Mouse (Mus musculus): Measurements from ENCODE around the gene Tmco4.

Gene Tmco4

GRCm38 (mm10) chr4:139019413-139019812 lies 46.7 kb downstream of the Tmco4 start:
- DNase-seq (ENCODE audit: low read depth, low spot score), result no peak

DNA sequence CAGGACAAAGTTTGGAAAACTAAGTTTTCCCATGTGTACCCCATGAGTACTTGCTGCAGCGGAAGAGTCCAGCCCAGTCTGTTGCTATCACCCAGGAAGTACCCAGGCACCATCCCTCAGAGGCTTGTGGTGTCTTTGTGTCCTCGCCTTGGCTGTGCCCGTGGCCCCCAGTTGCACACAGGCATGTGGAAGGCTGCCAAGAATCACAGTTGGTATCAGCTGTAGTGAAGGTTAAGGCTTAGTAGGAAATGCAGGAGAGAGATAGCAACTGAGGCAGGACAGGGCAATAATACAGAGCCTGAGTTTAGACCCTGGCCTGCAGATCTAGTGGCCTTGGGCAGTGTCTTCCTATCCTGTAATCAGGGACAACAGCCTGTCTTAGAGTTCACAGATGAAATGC lies 47.7 kb downstream of the Tmco4 start:
- no peak for DNase-seq (ENCODE audit: low read depth, low spot score)

GRCm38 (mm10) chr4:139024379-139024778 lies 51.7 kb downstream of the Tmco4 start:
- DNase-seq (ENCODE audit: low read depth, low spot score), result no peak

DNA sequence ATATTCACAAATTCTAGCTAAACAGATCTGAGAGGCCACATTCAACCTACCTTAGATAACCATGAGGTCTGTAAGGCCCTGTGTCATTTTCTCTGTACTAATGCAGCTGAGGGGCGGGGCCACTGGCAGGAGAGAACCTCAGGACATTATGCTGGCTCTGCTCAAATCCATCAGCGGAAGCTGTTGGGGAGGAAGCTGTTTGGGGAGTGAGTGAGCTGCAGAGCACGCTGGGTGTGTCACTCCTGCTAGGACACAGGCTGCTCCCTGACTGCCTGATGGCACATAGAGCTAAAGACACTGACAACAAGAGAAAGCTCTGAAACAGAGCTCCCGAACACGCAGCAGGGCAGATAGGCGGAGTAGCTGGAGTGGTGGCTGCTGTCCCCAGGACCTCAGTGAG lies 58.0 kb downstream of the Tmco4 start:
- no peak for DNase-seq (ENCODE audit: low read depth, low spot score)

GRCm38 (mm10) chr4:139032521-139032920 lies 59.8 kb downstream of the Tmco4 start:
- no peak for DNase-seq (ENCODE audit: low read depth, low spot score)

DNA sequence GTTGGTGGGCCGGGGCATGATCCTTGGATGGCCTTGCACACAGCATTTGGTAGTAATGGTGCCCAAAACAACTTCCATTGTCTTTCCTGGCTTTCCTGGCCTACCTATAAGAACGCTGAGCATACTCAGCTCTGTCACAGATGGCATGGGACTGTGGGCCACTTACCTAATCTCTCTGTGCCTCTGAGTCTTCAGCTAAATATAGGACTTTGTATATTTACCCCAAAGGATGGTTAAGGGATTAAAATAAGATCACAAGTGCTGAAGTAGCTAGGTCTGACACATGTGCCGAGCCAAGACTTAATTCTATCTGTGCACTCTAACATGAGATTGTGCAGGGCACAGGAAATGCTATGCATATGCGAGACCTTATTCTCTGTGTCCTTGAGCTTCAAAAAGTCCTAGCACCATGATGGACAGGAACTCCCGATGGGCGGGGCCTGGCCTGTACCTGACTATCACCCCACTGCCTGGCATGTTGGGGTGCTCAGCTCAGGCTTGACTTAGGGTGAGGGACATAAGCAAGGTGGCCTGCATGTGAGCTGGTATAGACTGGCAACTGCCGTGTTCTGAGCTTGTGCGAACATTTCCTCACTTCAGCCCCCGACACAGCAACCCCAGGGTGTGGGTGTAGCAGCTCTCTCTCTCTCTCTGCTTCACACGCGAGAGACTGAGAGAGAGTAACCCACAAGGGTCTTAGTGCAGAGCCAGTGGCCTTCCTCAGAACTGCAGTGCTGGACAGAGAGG lies 60.7 kb downstream of the Tmco4 start:
- no peak for DNase-seq (ENCODE audit: low read depth, low spot score)

DNA sequence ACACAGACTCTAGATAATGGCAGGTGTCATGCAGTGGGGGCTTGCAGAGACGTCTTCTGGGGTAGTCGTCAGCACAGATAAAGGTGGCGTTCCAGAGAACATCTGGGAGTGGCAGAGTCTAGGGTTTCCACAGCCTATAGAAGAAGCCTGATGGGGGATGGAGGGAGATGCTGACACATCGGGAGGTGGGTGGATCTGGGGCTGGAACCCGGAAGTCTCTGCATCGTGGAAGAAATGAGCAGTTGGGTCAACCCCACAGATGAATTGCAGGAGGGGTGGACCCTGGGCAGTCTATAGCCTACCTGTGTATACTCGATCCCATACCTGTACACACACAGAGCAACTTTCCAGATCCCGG lies 61.3 kb downstream of the Tmco4 start:
- DNase-seq (ENCODE audit: low read depth, low spot score), result no peak

- DNase-seq (ENCODE audit: low read depth, low spot score), result no peak
These were observed 61.9 kb downstream of the Tmco4 start for GRCm38 (mm10) chr4:139034540-139034939.

- DNase-seq (ENCODE audit: low read depth, low spot score), result no peak
These were observed 62.3 kb downstream of the Tmco4 start for GRCm38 (mm10) chr4:139034942-139035341.

DNA sequence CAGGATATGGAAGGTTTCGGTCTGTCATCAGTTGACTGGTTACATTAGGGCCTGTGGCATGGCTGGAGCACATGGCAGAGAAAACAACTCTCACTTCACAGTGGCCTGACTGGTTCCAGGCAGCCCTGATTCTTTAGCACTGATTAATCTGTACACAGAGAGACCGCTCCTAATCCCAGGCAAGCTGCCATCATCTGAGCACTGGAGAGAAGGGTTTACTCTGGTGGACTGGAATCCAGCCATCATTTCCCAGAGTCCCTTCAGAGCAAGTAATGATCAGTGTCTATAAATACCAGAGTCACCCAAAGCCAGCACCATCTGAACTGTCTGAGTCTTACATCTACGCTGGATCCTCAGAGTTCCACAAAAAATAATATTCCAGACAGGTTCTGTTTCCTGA lies 63.1 kb downstream of the Tmco4 start:
- no peak for DNase-seq (ENCODE audit: low read depth, low spot score)

DNA sequence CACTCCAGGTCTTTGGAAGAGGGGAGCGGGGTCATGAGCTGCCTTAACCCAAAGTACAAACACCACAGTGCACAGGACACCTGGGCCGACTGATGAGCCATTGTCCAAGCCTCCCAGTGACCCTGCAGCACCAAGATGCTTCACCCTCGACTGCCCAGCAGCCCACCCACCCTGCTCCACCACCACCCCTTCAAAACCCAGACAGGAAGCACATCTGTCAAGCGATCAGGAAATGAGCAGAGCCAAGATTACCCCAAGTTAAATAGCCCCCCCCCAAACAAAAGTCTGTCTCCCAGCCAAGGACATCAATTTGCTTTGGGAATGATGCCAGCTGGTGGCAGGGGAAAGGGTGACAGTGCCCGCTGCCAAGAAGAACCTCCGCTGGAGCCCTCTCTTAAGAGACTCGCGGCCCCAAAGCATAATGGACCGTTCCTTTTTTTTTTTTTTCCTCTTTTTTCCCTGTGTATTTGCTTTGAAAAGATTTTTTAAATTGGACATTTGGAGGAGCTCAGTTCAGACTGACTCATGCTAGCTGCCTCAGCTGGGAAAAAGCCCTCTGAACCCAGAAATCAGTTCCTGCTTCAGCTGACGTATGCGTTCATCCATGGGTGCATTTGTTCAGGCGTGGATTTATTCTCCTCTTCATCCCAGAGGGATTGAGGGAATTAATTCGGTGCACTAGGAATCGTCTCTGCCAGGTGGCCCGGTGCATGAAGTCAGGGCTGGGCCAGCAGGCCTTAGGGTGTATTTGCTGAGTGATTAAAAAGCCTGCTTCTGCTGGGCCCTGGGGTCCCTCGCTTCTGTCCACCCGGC lies 65.3 kb downstream of the Tmco4 start:
- DNase-seq (ENCODE audit: low read depth, low spot score), result no peak

- no peak for DNase-seq (ENCODE audit: low read depth, low spot score)
These were observed 67.6 kb downstream of the Tmco4 start for GRCm38 (mm10) chr4:139040084-139040839.

DNA sequence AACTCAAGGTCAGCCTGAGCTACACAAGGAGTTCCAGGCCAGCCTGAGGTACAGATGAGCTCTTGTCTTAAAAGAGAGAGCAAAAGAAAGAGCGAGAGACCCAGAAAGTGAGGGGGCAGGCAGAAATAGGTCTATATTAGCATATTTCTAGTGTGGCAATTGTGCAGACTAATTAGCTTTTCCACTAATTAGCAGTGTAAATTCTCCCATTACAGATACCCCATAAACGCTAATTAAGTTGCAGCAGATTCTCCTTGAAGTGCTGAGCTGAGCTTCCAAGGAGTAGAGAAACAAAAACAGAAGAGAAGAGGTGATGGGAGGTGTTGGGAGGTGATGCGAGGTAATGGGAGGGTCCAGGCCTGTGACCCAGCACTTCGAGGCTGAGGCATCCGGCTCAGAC lies 69.9 kb downstream of the Tmco4 start:
- no peak for DNase-seq (ENCODE audit: low read depth, low spot score)

GRCm38 (mm10) chr4:139043600-139043999 lies 70.9 kb downstream of the Tmco4 start:
- DNase-seq (ENCODE audit: low read depth, low spot score), result no peak

DNA sequence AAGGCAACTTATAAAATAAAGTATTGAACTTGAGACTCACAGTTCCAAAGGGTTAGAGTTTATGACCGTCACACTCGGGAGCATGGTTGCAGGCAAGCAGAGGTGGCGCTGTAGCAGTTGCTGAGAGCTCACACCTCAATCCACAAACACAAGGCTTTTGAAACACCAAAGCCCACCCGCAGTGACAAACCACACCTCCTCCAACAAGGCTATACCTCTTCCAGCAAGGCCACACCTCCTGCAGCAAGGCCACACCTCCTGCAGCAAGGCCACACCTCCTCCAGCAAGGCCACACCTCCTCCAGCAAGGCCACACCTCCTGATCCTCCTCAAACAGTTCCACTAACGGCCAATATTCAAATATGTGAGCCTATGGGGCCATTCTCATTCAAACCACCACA lies 71.9 kb downstream of the Tmco4 start:
- DNase-seq (ENCODE audit: low read depth, low spot score), result no peak

DNA sequence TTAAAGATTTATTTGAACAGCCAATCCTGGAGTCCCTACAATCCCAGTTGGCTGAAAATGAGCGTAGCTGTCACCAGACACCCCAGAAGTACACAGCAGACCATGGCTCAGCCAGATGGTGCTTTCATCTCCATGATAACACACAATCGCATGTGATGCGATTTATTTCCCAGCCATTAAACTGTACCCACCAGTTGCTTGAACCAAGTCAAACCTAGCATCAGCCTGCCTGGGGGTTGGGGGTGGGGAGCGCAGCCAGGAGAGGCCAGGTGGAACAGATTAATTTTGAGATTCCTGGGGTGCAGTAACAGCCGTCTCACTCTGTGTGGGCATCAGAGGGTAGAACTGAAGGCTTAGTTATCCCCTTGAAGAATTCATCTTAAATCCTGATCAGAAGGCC lies 73.7 kb downstream of the Tmco4 start:
- no peak for DNase-seq (ENCODE audit: low read depth, low spot score)

- no peak for DNase-seq (ENCODE audit: low read depth, low spot score)
These were observed 75.8 kb downstream of the Tmco4 start for GRCm38 (mm10) chr4:139048518-139048917.

- DNase-seq (ENCODE audit: low read depth, low spot score), result no peak
These were observed 80.1 kb downstream of the Tmco4 start for GRCm38 (mm10) chr4:139052796-139053195.

GRCm38 (mm10) chr4:139053391-139053790 lies 80.7 kb downstream of the Tmco4 start:
- DNase-seq (ENCODE audit: low read depth, low spot score), result no peak

DNA sequence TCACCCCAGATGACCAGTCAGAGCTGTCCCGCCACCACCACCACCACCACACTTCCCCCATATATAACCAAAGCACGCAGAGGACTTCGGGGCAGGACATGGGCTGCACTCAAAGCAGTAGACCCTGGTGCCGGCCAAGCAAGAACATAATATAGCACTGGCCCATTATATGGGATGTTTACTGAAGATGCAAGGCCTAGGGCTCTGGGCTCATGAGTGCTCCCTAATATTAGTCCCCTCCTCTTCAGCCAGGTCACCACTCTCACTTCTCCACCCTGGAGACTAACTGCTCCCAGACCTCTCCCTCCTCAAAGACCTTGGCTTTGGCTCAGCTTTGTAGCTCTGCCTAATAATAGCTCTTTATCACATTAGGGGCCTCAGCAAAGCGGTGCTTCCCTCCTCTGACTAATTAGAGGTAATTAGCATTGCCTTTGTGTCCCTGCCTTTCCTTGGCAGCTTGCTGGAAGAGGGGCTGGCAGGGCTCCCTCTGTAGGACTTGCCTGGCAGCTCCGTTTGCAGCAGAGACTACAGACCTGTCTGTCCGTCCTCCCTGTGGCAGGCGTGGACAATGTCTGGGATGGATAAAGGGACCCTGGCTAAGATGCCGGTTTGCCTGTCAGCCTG lies 81.7 kb downstream of the Tmco4 start:
- DNase-seq (ENCODE audit: low read depth, low spot score), result no peak

DNA sequence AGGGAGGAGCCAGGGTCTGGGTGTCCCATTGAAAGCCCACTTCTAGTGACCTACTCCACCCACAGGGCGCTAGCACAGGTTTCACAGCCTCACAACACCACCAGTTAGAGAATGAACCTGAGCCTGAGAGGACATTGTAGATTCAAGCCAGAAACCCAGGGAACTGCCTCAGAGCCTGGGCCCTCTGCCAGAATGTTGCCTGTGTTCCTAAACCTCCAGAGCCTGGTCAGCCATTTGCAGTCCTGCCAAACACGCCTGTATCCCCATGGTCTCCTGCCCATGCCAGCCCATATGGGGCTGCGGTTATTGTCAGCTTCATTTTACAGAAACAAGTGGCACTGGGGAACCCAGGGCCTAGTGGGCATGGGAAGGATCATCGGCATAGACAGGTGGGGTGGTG lies 82.6 kb downstream of the Tmco4 start:
- no peak for DNase-seq (ENCODE audit: low read depth, low spot score)

- no peak for DNase-seq (ENCODE audit: low read depth, low spot score)
These were observed 83.1 kb downstream of the Tmco4 start for GRCm38 (mm10) chr4:139055744-139056143.
